Mouse (Mus musculus): ENCODE measurements at regions not wholly inside any gene's neighbourhood (a gene's known extent, or its start where the extent isn't known, plus 50 kb on each side); places are given as distances from the start of the nearest gene placed in this dataset.

DNA sequence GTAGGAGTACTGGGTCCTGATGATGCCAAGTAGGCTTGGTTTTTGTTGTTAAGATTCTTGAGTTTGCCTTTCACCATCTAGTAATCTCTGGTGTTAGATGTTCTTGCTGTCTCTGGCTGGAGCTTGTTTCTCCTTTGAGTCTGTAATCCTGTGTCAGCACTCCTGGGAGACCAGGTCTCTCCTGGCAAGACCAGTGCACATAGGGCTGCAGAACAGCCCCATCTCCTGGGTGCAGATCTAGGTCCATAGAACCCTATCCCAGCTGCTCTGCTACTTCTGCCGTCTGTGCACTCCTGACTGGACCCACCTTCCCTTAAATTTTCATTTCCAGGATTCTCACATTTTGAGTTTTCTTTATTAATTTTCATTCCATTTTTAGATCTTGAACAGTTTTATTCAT lies 283.9 kb downstream of the Phkb start:
- no peak overlapping the region for H3K4me3 ChIP-seq (replicated peaks; ENCODE audit: low read depth, low read length)
- H3K4me2 ChIP-seq (ENCODE audit: low read length): no peak overlapping the region
- no peaks in the 10 kb centered on the region for H3K4me1 ChIP-seq (replicated peaks; ENCODE audit: insufficient read depth, low read length)
- 85% methylated on average over 1 of the region's 1 CpGs for WGBS
- no peak for ATAC-seq (replicated peaks; ENCODE audit: low FRiP score, low read depth)
- TF ChIP-seq CTCF (IDR thresholded peaks at IDR 0.05; ENCODE audit: low read depth): no peak
- no peaks in the 10 kb centered on the region for H3K36me3 ChIP-seq (ENCODE audit: insufficient read depth, low read length)
- no peak overlapping the region for H3K9ac ChIP-seq (ENCODE audit: low read depth, low read length)
- no peak for DNase-seq (ENCODE audit: low spot score)
- no peak overlapping the region for H3K27ac ChIP-seq
- H3K27me3 ChIP-seq (ENCODE audit: insufficient read depth, low read length): no peaks in the 10 kb centered on the region
- no peaks in the 10 kb centered on the region for H3K9me3 ChIP-seq (replicated peaks; ENCODE audit: low read length)

All from kidney, postnatal 0 days (tissue).